21 mouse cellular contexts compared by ENCODE assay signal in the genomic region with DNA sequence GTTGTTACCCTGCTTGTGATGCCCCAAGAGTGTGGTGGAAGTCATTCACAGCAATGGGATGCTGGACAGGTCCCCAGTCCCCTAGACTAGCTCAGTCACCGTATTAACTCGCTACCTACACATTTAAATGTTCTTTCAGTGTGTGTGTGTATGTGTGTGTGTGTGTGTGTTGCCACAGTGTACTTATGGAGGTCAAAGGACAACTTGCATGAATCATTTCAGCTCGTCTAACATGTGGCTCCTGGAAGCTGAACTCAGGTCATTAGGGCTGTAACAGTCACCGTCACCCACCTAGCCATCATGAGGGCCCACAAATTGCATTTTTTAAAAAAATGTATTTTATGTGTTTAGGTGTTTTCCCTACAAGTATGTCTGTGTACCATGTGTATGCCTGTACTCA. TPM values are rescaled to one million over a fixed set of nuclear protein-coding genes. Genes with fewer than 3 reads are reported as not detected.
DNase-seq lines count a peak whose midpoint lies in the region; ATAC-seq and TF ChIP-seq lines count a peak whose summit lies in the region.
"Had no signal": no experiment of that assay in that cellular context is flagged by ENCODE, and none has a peak within 500 bp of the region (broad histone marks: within the 10 kb centered on the region; RNA-seq: fewer than 3 reads in every experiment).

No protein-coding gene starts in this region.

- no peak overlapping the region for H3K4me3 ChIP-seq in liver, embryonic 13.5 days (replicated peaks)
- H3K4me3 ChIP-seq in liver, postnatal 0 days (ENCODE audit: low read depth, low read length), result no peak overlapping the region
- H3K4me3 ChIP-seq in liver, embryonic 11.5 days (ENCODE audit: low read depth, low read length), result no peak overlapping the region
- H3K4me3 ChIP-seq: embryonic facial prominence, embryonic 13.5 days; embryonic facial prominence, embryonic 15.5 days; erythroblast, embryonic 14.5 days; forebrain, embryonic 10.5 days; forebrain, embryonic 12.5 days had no signal

- 0 out of 2 replicates have a peak, but pooled peaks cover 3% of the 10 kb centered on the region for H3K4me1 ChIP-seq in liver, embryonic 13.5 days (replicated peaks)
- H3K4me1 ChIP-seq in liver, postnatal 0 days (ENCODE audit: insufficient read depth), result peaks cover 11% of the 10 kb centered on the region; the same call in 1 of the 2 replicates
- no peaks in the 10 kb centered on the region for H3K4me1 ChIP-seq in liver, embryonic 11.5 days (replicated peaks; ENCODE audit: control insufficient read depth, insufficient read depth, low read length)
- H3K4me1 ChIP-seq: embryonic facial prominence, embryonic 15.5 days; forebrain, embryonic 10.5 days; forebrain, embryonic 12.5 days had no signal

- WGBS in liver, embryonic 13.5 days (ENCODE audit: insufficient replicate concordance), result 85% methylated on average over 4 of the region's 4 CpGs
- WGBS in liver, postnatal 0 days (ENCODE audit: insufficient replicate concordance), result 68% methylated on average over 4 of the region's 4 CpGs
- 86% methylated on average over 4 of the region's 4 CpGs for WGBS in liver, embryonic 11.5 days

- no peak for TF ChIP-seq CTCF in liver, postnatal 0 days (IDR thresholded peaks at IDR 0.05; ENCODE audit: low read depth)

- H3K9ac ChIP-seq in liver, embryonic 13.5 days, result no peak overlapping the region
- no peak overlapping the region for H3K9ac ChIP-seq in liver, postnatal 0 days (replicated peaks)
- H3K9ac ChIP-seq in liver, embryonic 11.5 days (ENCODE audit: low read depth, low read length), result no peak overlapping the region
- H3K9ac ChIP-seq: embryonic facial prominence, embryonic 13.5 days; embryonic facial prominence, embryonic 15.5 days; forebrain, embryonic 12.5 days had no signal

- H3K27me3 ChIP-seq in liver, embryonic 13.5 days, result no peaks in the 10 kb centered on the region
- no peaks in the 10 kb centered on the region for H3K27me3 ChIP-seq in liver, postnatal 0 days (ENCODE audit: insufficient read depth, low read length)
- H3K27me3 ChIP-seq in liver, embryonic 11.5 days (replicated peaks; ENCODE audit: control insufficient read depth, insufficient read depth, low read length), result no peaks in the 10 kb centered on the region
- H3K27me3 ChIP-seq: embryonic facial prominence, embryonic 13.5 days; embryonic facial prominence, embryonic 15.5 days; forebrain, embryonic 12.5 days had no signal

- peaks cover 87% of the 10 kb centered on the region for H3K36me3 ChIP-seq in liver, embryonic 13.5 days
- H3K36me3 ChIP-seq in liver, postnatal 0 days (replicated peaks; ENCODE audit: insufficient read depth, low read length), result peaks cover 76% of the 10 kb centered on the region
- H3K36me3 ChIP-seq in liver, embryonic 11.5 days (ENCODE audit: control insufficient read depth, insufficient read depth, low read length), result peaks cover 18% of the 10 kb centered on the region

- no peak for DNase-seq in liver, embryonic 13.5 days
- DNase-seq in liver, result no peak
- DNase-seq in liver, postnatal 0 days, result no peak
- DNase-seq in liver, embryonic 11.5 days (ENCODE audit: low spot score), result no peak
- DNase-seq: adrenal gland, adult 2 months; adrenal gland, postnatal 10 days; adrenal gland, postnatal 25 days; cerebellum, adult 11 months; cerebellum, adult 18-20 months; cerebellum, adult 8-10 months; cerebellum, adult 9-11 months; cerebellum, postnatal 14 days; cerebellum, postnatal 36 days; embryo, embryonic 11 days had no signal

- TF ChIP-seq EP300 in liver, postnatal 0 days (IDR thresholded peaks at IDR 0.05; ENCODE audit: low read depth), result no peak

- no peaks in the 10 kb centered on the region for H3K9me3 ChIP-seq in liver, embryonic 13.5 days (replicated peaks)
- H3K9me3 ChIP-seq in liver, postnatal 0 days (ENCODE audit: low read length), result no peaks in the 10 kb centered on the region
- no peaks in the 10 kb centered on the region for H3K9me3 ChIP-seq in liver, embryonic 11.5 days (ENCODE audit: control insufficient read depth, low read length)
- H3K9me3 ChIP-seq: embryonic facial prominence, embryonic 13.5 days; embryonic facial prominence, embryonic 15.5 days; forebrain, embryonic 10.5 days; forebrain, embryonic 12.5 days had no signal

- ATAC-seq in liver, embryonic 13.5 days (ENCODE audit: low read depth), result 0 out of 2 replicates have a peak, but pooled peaks have one; percentile 15
- ATAC-seq in liver, postnatal 0 days, result peak; percentile 77
- ATAC-seq in liver, embryonic 11.5 days (replicated peaks; ENCODE audit: low FRiP score), result no peak
- ATAC-seq: forebrain, embryonic 14.5 days; forebrain, embryonic 16.5 days had no signal

- H3K4me2 ChIP-seq in liver, embryonic 13.5 days, result no peak overlapping the region
- no peak overlapping the region for H3K4me2 ChIP-seq in liver, postnatal 0 days (ENCODE audit: low read depth, low read length)
- no peak overlapping the region for H3K4me2 ChIP-seq in liver, embryonic 11.5 days
- H3K4me2 ChIP-seq: embryonic facial prominence, embryonic 13.5 days; embryonic facial prominence, embryonic 15.5 days; forebrain, embryonic 12.5 days had no signal

- no peak overlapping the region for H3K27ac ChIP-seq in liver, embryonic 13.5 days
- no peak overlapping the region for H3K27ac ChIP-seq in liver, postnatal 0 days (ENCODE audit: low read depth)
- H3K27ac ChIP-seq in liver, embryonic 11.5 days (ENCODE audit: low read depth, low read length), result no peak overlapping the region
- H3K27ac ChIP-seq: embryonic facial prominence, embryonic 13.5 days; embryonic facial prominence, embryonic 15.5 days; forebrain, embryonic 10.5 days; forebrain, embryonic 12.5 days had no signal

RNA-seq across cellular contexts. Expression of a gene that starts 25.9 kb away (rescaled TPM):
- 25.9 and 29.6 TPM in 2 replicates for polyA plus RNA-seq in liver, embryonic 13.5 days (2015; fragmentation: Nextera tagmentation; extraction: Ambion mirVana)
- 29.1 and 29.2 TPM in 2 replicates for polyA plus RNA-seq in liver, postnatal 0 days (2015; fragmentation: Nextera tagmentation; extraction: Ambion mirVana)
- 29.3 and 31.7 TPM in 2 replicates for polyA plus RNA-seq in liver, embryonic 11.5 days (2014; fragmentation: Nextera tagmentation; extraction: Ambion mirVana)

RNA-seq across cellular contexts. Expression of a gene that starts 27.0 kb away (rescaled TPM):
- 47.9 and 58.5 TPM in 2 replicates for polyA plus RNA-seq in liver, embryonic 13.5 days (2015; fragmentation: Nextera tagmentation; extraction: Ambion mirVana)
- 43.7 and 45.3 TPM in 2 replicates for polyA plus RNA-seq in liver, postnatal 0 days (2015; fragmentation: Nextera tagmentation; extraction: Ambion mirVana)
- polyA plus RNA-seq in liver, embryonic 11.5 days (2014; fragmentation: Nextera tagmentation; extraction: Ambion mirVana), result 92.8 and 104 TPM in 2 replicates
